Mouse (Mus musculus): ENCODE measurements around the gene Il33.

DNA sequence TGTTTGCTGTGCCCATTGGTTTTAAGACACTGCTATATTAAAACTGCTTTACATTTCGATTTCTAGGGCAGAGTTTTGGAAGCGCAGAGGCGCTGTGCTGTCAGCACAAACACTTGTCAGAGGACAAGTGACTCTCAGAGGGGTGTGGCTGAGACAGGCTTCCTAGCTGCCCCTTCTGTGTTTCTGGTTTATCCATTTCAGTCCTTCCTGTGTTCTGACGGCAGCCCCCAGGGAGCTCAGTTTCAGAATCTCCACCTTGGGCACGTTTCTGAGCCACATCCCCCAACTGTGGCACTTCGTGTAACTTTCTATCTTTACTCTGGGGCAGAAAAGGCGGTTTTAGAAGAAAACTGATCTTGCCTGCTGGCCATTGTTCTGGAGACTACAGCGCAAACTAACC is 12.5 kb downstream of the Il33 start:
- TF ChIP-seq CTCF (IDR thresholded peaks at IDR 0.05; ENCODE audit: borderline replicate concordance, insufficient read depth, low read length) = no peak
- no peak for TF ChIP-seq POLR2A (IDR thresholded peaks at IDR 0.05; ENCODE audit: low read depth, low read length)

Data from embryonic fibroblast, embryonic 13.5 days (primary cell).